Mouse (Mus musculus) Patski (cell line): ENCODE results near the gene Nrg4. TPM values are rescaled to one million over a fixed set of nuclear protein-coding genes. Genes with fewer than 3 reads are reported as not detected.

ENCODE experiments used
- ATAC-seq: fragments of 100-300 bp; one replicate; pipeline ENCODE4 v1.8.0; 2021
- CTCF ChIA-PET: fragments of 350-600 bp; sonication (Branson Sonifier 250); formaldehyde crosslinking; loops from one replicate; lab custom pipeline; 2022; ENCODE audit warnings: inconsistent platforms; lab: Charles Lee
- POLR2A ChIA-PET: fragments of 350-600 bp; sonication (Branson Sonifier 250); formaldehyde crosslinking; loops from one replicate; lab custom pipeline; 2022; ENCODE audit warnings: antibody characterized with exemption, inconsistent platforms; lab: Charles Lee
- DNase-seq: peaks from one replicate; pipeline ENCODE4 v3.0.0-alpha.2; 2011; ENCODE audit warnings: low read depth, low spot score
- H3K27me3 ChIP-seq: fragments of 371-371 bp; one replicate; pipeline ENCODE4 v1.5.1; 2021
- CTCF ChIP-seq: fragments of 100-300 bp; IDR thresholded peaks from one replicate; pipeline ENCODE4 v1.5.1; 2021
- in situ Hi-C: fragments of 300-500 bp; cut with MboI; formaldehyde crosslinking; loops from 3 replicates; pipeline ENCODE4 v1.11.1; 2018; ENCODE audit warnings: low pct_unique_long_range_greater_than_20kb, mixed read lengths
- polyA plus RNA-seq: library from polyadenylated mRNA; unstranded; gene quantifications from one replicate; pipeline ENCODE4 v1.2.3, GENCODE M21; 2021

Nrg4 gene
- polyA plus RNA-seq, 1 experiment from 2014 or later = 2.1 TPM

GRCm38 (mm10) chr9:55345332-55345731 lies 18.7 kb upstream of the Nrg4 start:
- in situ Hi-C loops = no loop called here
- ChIA-PET POLR2A (interaction anchor here (0.8 to 1.3 kb wide), 2 partner anchors 9 to 17 kb away, joined by 3 to 4 read pairs; no protein-coding TSS in a partner anchor), CTCF (no interaction called here)
- DNase-seq (no peak), ATAC-seq (no peak)
- peaks cover 8% of the 10 kb centered on the region for H3K27me3 ChIP-seq
- TF ChIP-seq CTCF = no peak

- in situ Hi-C loops = no loop called here
- no peak for TF ChIP-seq CTCF
- DNase-seq (no peak), ATAC-seq (no peak)
- ChIA-PET CTCF (no interaction called here), POLR2A (interaction anchor here (0.6 kb wide), 1 partner anchor 291 kb away, joined by 3 read pairs; no protein-coding TSS in a partner anchor)
- H3K27me3 ChIP-seq = peaks cover 8% of the 10 kb centered on the region
Measured at GRCm38 (mm10) chr9:55344165-55344564, 17.5 kb upstream of the Nrg4 start.

DNA sequence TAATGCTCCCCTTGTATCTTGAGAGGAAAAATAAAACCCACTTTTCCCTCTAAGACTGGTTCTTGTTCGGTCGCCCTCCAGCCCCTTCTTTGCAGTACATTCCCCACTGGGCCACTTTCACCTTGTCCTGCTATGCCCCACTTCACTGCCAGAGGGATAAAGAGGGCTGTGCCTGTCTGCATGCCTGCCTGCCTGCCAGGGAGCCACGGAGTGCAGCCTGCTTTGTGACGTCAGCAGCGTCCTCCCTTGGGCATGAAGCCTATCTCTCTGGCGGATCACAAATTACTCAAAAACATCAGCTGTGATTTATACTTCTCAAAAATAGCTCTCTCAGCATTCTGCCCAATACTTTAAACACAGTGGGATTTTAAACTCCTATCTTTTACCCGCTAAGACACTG lies 6.3 kb upstream of the Nrg4 start:
- DNase-seq (no peak), ATAC-seq (no peak)
- H3K27me3 ChIP-seq = peaks cover 32% of the 10 kb centered on the region

GRCm38 (mm10) chr9:55332476-55332875 lies 5.8 kb upstream of the Nrg4 start:
- ChIA-PET POLR2A (no interaction called here), CTCF (interaction anchor here (1.0 to 1.1 kb wide), 2 partner anchors 29 to 49 kb away, joined by 3 read pairs; no protein-coding TSS in a partner anchor)
- no peak for TF ChIP-seq CTCF
- in situ Hi-C loops = loop anchor here (5.0 kb wide), 1 partner anchor 55 kb away; no protein-coding TSS in a partner anchor
- H3K27me3 ChIP-seq = peaks cover 28% of the 10 kb centered on the region
- ATAC-seq (no peak), DNase-seq (no peak)

More for the DNA sequence above, 6.3 kb upstream of the Nrg4 start:
- in situ Hi-C loops = loop anchor here (5.0 kb wide), 1 partner anchor 54 kb away; no protein-coding TSS in a partner anchor
- ChIA-PET POLR2A (no interaction called here), CTCF (interaction anchor here (1.1 kb wide), 1 partner anchor 29 kb away, joined by 3 read pairs; no protein-coding TSS in a partner anchor)
- TF ChIP-seq CTCF = no peak

- CTCF ChIA-PET = no interaction called here
- DNase-seq (no peak), ATAC-seq (no peak)
- in situ Hi-C loops = no loop called here
- H3K27me3 ChIP-seq = peaks cover 20% of the 10 kb centered on the region
- no peak for TF ChIP-seq CTCF
- POLR2A ChIA-PET = no interaction called here
Measured at GRCm38 (mm10) chr9:55329401-55329800, 2.8 kb upstream of the Nrg4 start.

DNA sequence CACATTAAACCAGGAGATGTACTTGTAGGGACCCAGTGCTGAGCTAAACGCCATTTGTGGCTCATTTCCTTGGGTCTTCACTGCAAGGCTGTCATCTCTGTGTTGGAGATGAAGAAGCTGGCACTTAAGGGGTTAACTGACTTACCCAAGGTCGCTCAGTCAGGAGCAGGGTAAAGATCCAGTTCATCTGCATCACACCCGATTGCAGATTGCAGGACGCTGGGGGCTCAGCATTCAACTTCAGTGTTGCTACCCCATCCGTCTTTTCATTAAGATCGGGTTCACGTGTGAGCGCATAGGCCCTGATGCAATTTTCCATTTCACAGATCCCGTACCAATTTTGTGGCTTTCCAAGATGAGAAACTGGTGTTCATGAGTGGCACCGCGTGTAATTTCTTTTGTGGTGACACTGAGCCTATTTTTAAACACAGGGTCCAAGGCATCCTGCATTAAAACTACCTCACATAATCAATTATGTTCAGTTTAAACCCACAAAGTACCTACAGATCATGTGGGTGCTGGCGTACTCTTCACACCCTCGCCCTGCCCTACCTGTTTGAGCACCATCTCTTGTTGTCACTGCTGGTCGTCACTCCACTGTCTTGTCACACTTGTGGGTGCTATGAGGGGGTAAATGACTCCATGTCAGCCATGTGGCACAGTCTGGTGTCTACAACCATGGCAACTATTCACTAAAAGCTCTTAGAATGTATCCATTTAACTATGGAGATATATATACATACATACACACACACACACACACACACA lies 1.7 kb upstream of the Nrg4 start:
- peaks cover 24% of the 10 kb centered on the region for H3K27me3 ChIP-seq
- DNase-seq = no peak
- no peak for ATAC-seq
- in situ Hi-C loops = no loop called here
- ChIA-PET POLR2A (no interaction called here), CTCF (interaction anchor here (0.7 kb wide), 1 partner anchor 100 kb away, joined by 3 read pairs; no protein-coding TSS in a partner anchor)
- TF ChIP-seq CTCF = no peak

GRCm38 (mm10) chr9:55327234-55327615 lies 581 bp upstream of the Nrg4 start:
- ChIA-PET POLR2A (no interaction called here), CTCF (no interaction called here)
- in situ Hi-C loops = no loop called here
- no peak for TF ChIP-seq CTCF
- DNase-seq (no peak), ATAC-seq (no peak)
- peaks cover 32% of the 10 kb centered on the region for H3K27me3 ChIP-seq

GRCm38 (mm10) chr9:55325564-55326514 lies 805 bp downstream of the Nrg4 start:
- no peak for DNase-seq
- CTCF ChIA-PET = no interaction called here

GRCm38 (mm10) chr9:55325061-55325460 lies 1.6 kb downstream of the Nrg4 start:
- ChIA-PET POLR2A (no interaction called here), CTCF (no interaction called here)
- ATAC-seq (no peak), DNase-seq (no peak)
- TF ChIP-seq CTCF = no peak
- in situ Hi-C loops = no loop called here
- H3K27me3 ChIP-seq = peaks cover 39% of the 10 kb centered on the region

More at GRCm38 (mm10) chr9:55325564-55326514, 805 bp downstream of the Nrg4 start:
- TF ChIP-seq CTCF = no peak
- in situ Hi-C loops = no loop called here
- POLR2A ChIA-PET = interaction anchor here (0.6 kb wide), 1 partner anchor 282 kb away, joined by 3 read pairs; no protein-coding TSS in a partner anchor
- ATAC-seq = no peak
- H3K27me3 ChIP-seq = peaks cover 39% of the 10 kb centered on the region

- H3K27me3 ChIP-seq = peaks cover 39% of the 10 kb centered on the region
- DNase-seq (no peak), ATAC-seq (no peak)
- ChIA-PET POLR2A (no interaction called here), CTCF (interaction anchor here (1.4 kb wide), 1 partner anchor 66 kb away, joined by 4 read pairs; no protein-coding TSS in a partner anchor)
- in situ Hi-C loops = no loop called here
- peak; percentile 46 for TF ChIP-seq CTCF
Measured at GRCm38 (mm10) chr9:55324516-55324915, 2.1 kb downstream of the Nrg4 start.
